Mouse (Mus musculus) induced T-regulatory cell, adult 2 months (primary cell): ENCODE data around the gene Znrd1.

Experiments used
- DNase-seq: peaks from one replicate; pipeline ENCODE4 v3.0.0-alpha.2; 2012; ENCODE audit warnings: low read depth

Znrd1 gene

DNA sequence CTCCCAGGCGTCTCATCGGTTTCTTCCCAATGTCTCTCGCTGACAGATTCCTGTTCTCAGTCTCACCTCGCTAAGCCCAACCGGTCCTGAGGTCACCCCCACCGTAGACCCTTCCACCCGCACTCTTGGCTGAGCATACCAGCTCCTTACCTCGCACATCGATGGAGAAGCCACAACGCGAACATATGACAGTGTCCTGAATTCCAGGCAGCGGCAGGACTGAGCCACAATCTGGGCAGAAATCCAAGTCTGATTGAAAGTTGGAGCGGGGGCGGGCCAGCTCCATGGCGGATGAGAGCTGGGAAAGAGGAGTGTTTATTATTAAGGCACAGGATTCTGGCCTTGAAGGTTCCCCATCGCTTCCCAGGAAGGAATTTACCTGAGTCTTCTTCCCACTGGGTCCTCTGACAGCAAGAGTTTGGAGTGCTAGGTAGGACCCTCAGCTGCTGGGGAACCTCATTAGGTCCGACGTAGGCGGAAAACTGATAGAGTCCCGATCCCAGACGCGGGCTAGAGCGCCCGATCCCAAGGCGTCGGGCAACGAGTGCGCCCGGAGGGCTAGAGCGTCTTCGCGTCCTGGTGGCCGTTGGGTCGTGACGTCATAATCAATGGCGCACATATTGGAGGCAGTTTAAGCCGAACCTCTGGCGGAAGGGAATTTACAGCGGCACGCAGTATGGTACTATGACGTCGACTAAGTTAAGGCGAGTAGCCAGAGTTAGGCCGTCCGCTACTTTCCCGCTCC, at the start of gene Znrd1, which contains the start of gene Znrd1as:
Gene Znrd1, minus strand, starts transcription at position 561 of the 745 bp plus-strand sequence.
Gene Znrd1as, plus strand, starts transcription at position 594 of the 745 bp plus-strand sequence.
- DNase-seq = peak; percentile 94

DNA sequence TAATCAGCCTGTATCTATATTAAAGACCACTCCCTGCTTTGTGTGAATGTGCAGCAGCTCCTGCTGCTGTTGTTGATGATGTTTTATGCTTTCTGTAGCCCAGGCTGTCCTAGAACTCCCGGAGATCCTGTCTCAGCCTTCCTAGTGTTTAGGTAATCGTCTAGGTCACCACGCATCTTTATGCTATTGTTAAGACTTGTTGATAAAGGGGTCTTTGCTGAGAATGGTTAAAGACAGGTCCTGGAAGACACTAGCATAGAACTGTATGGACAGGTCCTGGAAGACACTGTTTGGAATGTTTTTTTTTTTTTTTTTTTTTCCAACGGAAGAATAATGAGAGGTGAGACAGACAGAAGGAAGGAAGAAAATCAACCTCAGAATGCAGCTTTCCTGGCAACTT, 45.0 kb upstream of the Znrd1 start:
- no peak for DNase-seq

DNA sequence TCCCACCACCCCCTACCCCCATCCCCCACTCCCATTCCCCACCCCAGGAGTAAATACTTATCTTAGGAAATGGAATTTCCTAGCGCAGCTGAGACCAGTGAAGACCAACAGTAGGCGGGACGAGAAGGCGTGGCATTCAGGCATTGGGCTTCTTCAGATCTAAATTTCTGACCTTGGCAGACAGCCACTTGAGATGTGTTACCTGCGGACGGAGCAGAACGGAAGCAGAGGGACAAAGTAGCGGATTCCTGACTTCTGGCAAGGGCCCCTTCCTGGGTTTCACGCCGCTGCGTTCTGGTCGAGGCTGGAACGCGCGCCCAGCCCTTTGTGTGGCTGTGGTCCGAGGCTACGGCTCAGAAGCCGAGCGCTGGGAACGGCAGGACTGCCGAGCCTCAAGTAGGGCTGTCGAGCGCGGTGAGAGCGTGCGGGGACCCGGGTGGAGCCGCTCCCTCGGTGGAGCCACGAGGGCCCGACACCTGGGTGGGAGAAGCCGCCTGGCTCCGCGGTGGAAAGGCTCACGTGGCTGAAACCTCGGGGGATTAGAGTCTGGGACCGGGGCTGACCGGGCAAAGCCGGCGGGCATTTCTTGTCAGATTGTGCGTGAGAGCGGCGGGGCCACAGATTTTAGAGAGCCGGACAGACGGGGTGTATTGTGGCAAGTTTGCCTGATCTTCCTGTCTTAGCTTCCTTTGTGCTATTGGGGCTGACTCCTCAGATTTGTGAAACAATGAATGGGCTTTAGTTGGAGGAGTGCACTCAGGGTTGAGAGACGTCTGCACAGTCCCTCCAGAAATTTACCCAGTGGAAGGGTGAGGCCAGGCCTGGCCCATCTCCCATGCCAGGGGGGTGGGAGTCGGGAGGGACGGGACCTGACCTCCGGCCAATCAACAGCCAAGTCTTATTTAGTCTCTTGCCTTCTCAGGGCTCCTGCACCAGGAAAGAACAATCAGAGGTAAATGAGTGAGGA, 44.3 kb upstream of the Znrd1 start:
- DNase-seq = peak; percentile 25

DNA sequence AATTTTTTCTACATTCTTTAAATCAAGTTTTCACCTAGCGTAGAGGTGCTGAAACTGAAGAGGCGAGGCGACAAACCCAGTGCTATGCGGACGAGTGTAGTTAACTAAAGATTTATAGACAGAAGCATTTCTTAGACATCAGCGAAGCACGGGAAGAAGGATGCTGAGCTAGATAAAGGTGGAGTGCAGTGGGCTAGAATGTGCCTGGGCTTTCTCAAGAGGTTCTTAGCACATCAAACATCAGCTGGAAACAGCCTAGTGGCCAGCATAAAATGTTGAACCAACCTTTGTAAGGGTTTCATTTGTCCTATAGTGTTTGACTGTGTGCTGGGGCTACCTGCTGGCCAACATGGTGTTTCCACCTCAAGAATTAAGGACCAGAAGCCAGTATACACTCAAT, 42.5 kb upstream of the Znrd1 start, which contains the start of gene Zfp57:
Gene Zfp57, plus strand, starts transcription at position 301 of the 400 bp plus-strand sequence.
- DNase-seq = no peak

DNA sequence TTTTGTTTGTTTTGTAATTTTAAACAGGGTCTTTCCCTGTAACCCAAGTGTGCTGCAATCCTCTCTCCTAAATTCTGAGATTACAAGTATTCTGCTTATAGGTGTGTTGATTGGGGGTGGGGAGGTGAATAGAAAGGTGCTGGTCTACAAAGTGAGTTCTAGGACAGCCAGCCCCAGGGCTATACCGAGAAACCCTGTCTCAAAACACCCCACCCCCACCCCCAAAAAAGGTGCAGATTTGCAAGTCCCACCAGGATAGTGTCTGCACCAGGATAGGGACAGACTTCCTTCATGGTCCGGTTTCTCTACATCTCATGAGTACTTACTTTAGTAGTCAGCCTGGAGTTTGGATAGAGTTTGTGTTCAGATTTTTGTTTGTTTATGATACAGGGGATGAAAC, 40.1 kb upstream of the Znrd1 start:
- DNase-seq = no peak

DNA sequence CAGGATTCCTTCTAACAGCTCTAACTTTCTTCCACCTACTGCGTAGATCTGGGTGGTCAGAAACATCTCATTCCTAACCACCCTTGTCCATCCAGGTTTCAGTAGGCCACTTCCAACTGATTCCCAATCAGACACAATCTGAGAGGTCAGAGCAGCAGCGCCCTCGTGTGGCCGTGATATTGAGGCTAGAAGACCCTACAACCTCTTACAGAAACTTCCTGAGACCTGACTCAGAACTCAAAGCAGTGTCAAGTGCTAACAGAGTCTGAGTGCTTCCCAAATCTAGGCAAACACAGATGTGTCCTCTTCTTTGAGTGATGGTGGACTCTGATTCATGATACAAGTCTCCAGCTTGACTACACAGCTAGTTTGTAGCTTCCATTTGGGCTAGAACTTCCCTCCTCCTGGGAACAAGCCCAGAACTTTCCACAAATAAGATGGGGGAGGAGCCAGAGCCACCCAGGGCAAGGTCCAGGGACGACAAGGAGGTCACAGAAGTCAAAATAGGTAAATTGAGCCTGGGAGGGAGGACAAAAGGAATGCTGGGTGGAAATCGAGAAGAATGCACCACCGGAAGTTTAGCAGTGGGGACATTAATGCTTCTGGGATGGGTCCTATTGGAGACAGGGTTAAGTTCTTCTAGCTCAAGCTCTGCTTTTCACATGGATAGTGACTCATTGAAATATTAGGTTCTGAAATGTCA, 38.8 kb upstream of the Znrd1 start:
- peak; percentile 82 for DNase-seq

DNA sequence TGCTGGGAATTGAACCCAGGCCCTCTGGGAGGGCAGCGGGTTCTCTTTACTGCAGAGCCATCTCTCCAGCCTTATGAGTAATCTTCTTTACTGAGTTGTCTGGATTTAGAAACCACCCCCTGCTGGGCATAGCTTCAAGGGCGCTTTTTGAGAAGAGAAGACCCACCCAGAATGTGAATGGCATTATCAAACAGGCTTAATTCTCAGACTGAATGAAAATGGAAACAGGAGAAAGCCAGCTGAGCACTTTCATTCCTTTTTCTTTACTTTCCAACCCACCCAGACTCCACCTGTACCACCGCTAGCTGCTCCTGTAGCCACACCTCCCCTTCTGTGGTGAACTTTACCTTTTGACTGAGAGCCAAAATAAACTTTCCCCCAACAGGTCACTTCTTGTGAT, 37.1 kb upstream of the Znrd1 start:
- DNase-seq = no peak

DNA sequence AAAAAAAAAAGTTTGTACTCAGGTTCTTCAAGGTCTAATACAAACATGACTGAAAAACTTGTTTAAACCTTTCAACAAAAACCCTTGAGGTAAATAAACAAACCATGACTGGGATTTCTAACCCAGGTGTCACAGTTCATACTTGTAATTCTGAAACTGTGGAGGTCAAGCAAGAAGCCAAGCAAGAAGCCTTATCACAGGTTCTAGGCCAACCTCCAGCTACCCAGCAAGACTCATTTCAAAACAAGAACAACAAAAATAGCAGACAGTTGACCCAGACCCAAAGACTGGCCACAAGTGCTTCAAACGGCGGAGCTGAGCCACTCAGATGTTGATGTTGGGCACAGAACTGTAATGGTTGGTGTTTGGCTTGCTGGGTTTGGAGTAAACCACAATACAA, 36.2 kb upstream of the Znrd1 start:
- DNase-seq = peak; percentile 22

DNA sequence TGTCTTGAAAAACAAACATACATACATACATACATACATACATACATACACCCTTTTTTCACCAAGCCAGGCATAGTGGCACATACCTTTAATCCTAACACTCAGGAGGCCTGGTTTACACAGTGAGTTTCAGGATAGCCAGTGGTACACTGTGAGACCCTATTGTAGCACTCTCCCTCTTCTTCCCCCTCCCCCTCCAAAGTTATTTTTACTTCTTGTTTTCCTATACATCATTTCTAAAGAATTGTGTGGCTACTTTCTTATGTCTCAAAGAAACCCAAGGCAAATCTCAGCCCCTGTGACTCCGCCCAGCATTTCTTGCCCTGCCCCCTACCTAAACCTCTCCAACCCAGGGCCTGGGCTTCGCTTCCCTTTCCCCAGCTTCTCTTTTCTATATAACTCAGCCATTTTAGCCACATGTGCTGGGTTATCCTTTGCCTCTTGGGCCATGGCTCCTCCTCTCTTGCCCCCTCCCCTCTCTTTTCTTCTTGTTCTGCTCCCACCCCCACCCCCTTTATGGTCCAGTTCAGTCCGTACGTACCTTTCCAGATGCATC, 35.5 kb upstream of the Znrd1 start:
- no peak for DNase-seq

DNA sequence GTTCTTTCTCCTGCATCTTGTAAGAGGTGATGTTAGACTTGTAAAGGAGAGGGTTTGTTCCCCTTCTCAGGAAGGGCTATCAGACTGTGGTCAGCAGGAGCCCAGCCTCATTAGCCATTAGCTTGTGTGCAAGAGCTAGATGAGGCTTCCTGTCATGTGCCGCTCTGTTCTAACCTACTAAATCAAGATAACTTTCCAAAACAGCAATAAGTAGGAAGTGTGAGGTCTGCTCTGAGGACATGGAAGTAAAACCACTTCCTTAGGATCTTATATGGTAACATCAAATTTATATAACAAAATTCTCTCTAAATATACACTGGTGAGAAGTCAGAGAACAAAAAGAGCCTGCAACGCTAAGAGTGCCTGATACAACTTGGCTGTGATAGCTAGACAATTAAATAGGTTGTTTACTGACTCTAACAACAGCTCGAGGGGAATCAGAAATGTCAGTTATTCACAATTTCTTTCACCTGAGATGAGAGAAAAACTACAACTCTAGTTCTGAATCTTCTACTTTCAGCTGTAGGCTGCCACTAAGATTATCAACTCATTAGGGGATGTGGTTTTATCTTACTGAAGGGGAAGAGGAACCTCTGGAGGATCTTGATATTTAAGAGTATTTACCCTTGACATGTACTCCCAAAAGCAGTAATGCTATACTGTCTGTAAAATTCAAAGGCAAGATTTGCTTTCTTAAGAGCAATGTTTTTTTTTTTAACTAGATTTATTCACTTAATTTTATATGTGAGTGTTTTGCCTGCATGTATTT, 34.2 kb upstream of the Znrd1 start:
- peak; percentile 53 for DNase-seq

DNA sequence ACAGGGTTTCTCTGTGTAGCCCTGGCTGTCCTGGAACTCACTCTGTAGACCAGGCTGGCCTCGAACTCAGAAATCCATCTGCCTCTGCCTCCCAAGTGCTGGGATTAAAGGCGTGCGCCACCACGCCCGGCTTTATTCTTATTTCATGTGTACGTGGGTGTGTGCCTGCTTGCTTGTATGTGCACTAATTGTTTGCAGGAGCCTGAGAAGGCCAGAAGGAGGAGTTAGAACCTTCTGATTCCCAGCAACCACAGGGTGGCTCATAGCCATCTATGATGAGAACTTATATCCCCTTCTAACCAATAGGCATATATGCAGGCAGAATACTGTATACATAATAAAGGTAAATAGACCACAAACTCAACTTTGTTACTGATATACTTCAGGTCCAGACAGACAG, 32.3 kb upstream of the Znrd1 start:
- peak; percentile 43 for DNase-seq

DNA sequence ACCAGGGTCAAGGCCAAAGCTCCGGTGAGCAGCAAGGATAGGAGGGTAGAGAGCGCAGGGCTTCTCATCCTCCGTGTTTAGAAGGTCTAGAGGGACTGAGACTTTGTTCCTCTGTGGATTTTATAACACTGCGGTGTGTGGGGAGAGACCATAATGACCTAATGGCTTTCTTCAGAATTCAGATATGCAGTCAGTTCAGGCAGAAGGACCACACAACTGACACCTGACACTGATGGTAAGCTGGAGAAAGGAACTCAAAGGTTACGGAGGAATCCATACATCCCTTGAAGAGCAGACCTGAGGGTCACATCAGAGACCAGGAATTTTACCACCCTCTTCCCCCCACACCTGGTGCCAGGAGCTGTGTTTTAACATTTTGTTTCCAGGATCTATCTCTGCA, 31.1 kb upstream of the Znrd1 start, which contains the start of gene H2-M5:
Gene H2-M5, minus strand, starts transcription at position 101 of the 400 bp plus-strand sequence.
- no peak for DNase-seq

DNA sequence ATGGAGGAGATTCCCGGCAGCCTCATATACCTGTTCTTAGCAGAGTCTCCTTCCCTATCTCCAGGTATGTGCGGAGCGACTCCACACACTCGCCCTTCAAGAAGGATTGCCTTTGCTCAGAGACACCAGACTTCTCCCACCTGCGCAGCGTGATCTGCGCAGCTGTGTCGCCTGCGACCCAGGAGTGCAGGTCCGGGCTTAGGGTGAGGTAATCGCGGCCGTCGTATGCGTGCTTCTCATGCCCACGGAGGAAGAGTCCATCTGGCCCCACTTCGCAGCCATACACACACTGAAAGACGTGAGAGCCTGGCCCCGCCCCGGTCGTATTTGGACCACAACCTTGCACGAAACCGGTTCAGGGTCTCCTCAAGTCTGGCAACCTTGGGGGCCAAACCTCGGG, 30.1 kb upstream of the Znrd1 start:
- no peak for DNase-seq

DNA sequence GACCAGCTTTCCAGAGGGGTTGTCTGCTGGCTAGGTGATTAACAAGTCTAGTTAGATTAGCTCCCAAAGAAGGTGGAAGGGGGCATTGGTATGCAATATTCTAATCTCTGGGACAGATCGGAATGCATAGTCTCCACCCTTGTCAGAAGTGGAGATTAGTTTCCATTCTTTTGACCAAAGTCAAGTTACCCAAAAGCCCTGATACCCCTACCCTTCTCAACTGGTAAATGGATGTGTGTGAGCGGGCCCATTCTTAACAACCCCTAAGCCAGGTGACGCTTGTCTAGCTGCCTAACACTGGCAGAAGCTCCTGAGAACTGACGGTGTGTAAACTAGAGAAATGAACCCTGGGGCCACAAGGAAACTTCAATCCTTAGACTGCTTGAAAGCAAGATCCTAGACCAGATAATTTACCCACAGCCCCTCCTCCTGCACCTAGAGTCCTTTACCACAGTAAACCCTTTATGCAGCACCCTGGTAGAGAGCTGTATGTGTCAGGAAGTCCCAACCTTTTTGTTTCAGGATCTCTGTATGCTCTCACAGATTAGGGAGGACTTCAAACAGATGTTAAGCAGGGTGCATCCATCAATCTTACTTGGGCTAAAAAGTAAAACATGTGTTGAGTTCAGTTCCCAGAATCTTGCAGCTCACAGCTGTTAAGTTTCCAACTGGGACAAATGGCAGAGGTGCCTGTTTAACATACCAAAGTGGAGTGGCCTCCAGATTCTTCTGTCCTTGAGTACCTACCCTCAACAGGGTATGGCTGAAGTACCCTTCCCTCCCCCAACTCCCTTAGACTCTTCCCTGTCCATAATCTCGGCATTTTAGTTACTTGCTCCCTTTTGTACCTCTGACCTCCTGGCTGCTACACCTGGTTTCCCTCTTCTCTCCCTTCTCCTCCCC, 24.1 kb upstream of the Znrd1 start:
- DNase-seq = peak; percentile 62

DNA sequence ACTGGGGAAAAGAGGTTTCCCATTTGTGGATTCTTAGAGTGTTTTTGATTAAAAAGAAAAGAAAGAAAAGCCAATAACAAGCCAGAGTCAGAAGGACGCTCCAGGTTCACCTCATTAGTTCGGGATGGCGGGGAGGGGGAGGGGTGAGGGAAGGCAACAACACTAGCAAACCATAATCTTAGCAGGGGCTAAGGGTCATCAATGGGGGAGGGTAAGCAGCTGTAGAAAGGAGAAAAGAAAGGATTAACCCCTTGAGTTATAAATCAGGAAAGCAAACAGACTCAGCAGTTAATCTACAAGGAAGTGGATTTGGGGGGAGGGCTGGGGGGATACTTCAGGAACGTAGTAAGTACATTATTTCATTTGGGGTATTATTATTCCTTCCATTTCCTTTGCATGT, 23.5 kb upstream of the Znrd1 start:
- DNase-seq = no peak

DNA sequence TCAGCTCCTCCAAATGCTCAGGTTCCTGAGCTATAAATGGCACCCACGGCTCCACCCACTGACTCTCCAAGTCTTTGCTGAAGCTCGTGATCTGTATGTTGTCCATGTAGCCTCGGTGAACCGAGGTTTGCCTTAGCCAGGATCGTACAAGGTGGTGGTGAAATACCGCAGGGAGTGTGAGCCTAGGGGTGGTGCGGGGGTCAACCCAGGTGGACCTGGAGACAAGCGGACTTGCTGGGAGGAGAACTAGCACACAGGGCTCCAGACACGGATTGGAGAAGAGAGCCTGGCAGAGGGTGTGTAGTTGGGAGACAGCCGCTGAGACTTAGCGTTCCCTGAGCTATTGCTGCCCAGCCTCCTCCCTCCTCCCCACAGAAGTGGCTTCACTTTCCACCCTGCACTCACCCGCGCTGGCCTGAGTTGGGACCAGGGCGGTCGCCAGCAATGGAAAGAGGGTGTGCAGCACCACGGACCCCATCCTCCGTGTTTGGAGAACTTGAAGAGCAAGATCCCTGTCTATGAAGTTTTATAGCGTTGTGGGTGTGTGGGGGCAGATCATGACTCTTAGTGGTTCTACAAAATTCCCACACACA, 23.0 kb upstream of the Znrd1 start, which contains the start of gene 2410137M14Rik:
Gene 2410137M14Rik, minus strand, starts transcription at position 17 of the 593 bp plus-strand sequence.
- DNase-seq = no peak

DNA sequence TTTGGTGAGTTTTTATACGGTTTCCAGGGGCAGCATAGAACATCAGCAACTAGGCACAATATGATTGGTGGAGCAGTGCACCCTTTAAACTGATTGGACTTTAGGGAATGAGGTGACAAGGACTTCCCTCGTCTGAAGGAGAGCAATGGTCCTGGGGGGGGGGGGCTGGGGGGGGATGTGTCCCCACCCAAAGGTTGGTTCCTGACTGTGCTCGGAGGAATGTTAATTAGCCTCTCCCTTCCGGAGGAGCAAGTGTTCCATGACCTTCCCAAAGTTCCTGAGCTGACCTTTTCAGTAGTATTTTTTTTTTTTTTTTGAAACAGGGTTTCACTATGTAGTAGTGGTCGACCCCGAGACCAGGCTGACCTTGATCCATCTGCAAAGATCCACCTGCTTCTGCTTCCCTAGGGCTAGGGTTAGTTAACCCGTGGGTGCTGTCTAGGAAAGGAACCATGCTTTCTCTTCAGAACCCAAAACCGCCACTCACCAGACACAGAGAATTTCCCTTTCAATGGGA, 15.0 kb upstream of the Znrd1 start:
- DNase-seq = no peak

DNA sequence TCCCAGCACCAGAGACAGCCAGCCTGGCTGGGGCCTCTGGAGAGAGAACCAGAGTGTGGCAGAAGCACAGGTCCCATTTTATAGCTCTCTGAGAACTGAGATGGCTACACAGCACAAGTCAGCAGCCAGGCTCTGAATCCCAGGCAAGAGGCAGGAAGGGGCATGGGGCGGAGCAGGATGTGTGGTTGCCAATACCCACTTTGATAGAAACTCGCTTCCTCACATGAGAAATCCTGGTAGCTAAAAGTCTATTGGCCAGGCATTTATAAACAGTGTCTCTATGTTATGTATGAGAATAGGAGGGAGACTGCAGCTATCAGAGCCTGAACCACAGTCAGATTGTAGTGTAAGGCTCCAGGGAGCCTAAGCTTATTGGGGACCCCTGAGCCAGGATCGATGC, 14.4 kb upstream of the Znrd1 start:
- peak; percentile 63 for DNase-seq

DNA sequence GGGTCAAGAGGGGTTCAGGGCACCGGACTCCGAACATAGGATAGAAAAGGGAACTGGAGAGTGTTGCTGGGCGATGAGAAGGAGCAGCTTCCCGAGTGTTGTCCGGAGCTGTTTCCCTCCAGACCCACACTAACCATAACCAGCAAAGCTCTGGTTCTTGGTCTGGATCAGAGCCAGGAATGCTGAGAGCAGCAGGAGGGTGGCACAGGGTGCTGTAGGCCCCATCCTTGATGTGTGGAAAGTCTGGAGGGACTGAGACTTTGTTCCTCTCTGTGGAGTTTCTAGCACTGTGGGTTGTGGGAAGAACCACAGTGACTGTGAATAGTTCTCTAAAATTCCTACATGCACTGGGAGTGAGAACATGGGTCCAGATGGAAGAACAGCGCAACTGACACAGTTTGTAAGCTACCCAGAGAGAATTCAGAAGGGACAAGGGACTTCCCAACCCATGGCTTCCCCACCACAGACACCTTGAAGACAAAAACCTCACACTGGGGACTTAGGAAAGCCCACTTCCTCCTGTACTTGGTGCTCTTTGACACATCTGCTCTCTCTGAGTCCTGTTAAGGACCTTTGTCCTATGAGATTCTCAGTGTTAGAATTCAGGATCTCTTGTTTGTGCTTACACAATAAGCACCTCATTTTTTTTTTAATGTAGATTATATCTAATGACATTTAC, 13.0 kb upstream of the Znrd1 start:
- DNase-seq = peak; percentile 61
